Mouse (Mus musculus) lung, adult 2 months (tissue): ENCODE measurements around the gene Lca5. TPM values are rescaled to one million over a fixed set of nuclear protein-coding genes. Genes with fewer than 3 reads are reported as not detected.

Experiments
- DNase-seq: peaks from one replicate; pipeline ENCODE4 v3.0.0; 2022
- H3K4me1 ChIP-seq: fragments of 200-500 bp; 2 replicates; pipeline ENCODE4 v1.6.1; 2011; ENCODE audit warnings: low read length; ENCODE audit not compliant: control insufficient read depth, insufficient read depth
- H3K4me3 ChIP-seq: fragments of 200-500 bp; replicated peaks from 2 replicates; pipeline ENCODE3; 2011; ENCODE audit warnings: low read depth, mild to moderate bottlenecking, control low read depth, low read length; ENCODE audit errors: extremely low read depth
- CTCF ChIP-seq: fragments of 200-500 bp; IDR thresholded peaks from 2 replicates; pipeline ENCODE4 v1.5.1; 2011; ENCODE audit warnings: mild to moderate bottlenecking, low read length, control low read depth; ENCODE audit not compliant: insufficient read depth
- POLR2A ChIP-seq: fragments of 200-500 bp; IDR thresholded peaks from 2 replicates; pipeline ENCODE4 v1.6.1; 2011; ENCODE audit warnings: low read depth, mild to moderate bottlenecking, control low read depth, low read length, borderline replicate concordance; ENCODE audit errors: extremely low read depth
- WGBS: fragments of 180-500 bp; shearing (Covaris S2); methylation state at CpG from one replicate; pipeline ENCODE4 v1.1.7; 2018; 5-methylcytosine and 5-hydroxymethylcytosine counted together
- polyA plus RNA-seq: library from polyadenylated mRNA; depleted of rRNA; stranded (reverse); fragments of >200 nt; gene quantifications from 2 replicates; pipeline ENCODE4 v1.2.3, GENCODE M21; 2012; rRNA removed

Lca5 gene
- 0.86 and 1.7 TPM in 2 replicates for polyA plus RNA-seq

GRCm38 (mm10) chr9:83440392-83441357, at the start of gene Lca5:
TSS of gene Lca5 (minus strand) at chr9:83441127.
- 2% methylated on average over 55 of the region's 57 CpGs for WGBS
- Histone ChIP-seq H3K4me1 (no peaks in the 10 kb centered on the region; the same call in 1 of the 2 replicates), H3K4me3 (peak within 1 kb of the TSS; percentile 87)
- TF ChIP-seq POLR2A (no peak; the same call in 1 of the 2 replicates), CTCF (no peak)
- DNase-seq, result peak; percentile 89

DNA sequence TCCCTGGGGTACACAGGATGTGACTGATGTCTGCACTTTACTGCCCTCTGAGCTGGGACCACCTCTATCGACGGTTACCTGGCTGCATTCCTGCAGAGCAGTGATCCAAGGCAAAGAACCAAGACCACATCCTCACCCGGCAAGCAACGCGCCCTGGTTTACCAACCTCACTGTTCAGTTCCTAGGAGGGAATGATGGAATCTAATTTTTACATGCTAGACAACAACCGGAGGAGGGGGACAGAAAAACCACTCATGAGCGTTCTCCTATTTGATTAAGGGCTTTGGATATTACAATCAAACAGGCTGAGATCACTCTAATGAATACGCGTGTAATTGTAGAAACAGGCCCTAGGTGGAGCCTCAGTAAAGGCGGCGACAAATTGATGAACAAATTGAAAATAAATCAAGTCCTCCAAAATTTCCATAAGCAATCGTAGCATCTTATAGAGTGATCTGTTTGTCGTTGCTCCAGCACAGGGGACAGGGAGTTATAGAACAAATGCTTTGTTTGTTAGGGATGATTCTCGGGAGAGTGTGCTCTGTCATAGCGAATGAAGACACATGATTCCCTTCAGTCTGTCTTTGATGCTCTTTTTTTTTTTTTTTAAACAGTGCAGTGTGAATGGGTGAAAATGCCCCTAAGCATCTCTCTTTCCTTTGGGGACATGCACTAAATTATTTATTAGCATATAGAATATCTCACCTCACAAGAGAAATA, 47.7 kb upstream of the Lca5 start:
- Histone ChIP-seq H3K4me3 (no peak overlapping the region), H3K4me1 (no peaks in the 10 kb centered on the region)
- 37% methylated on average over 15 of the region's 15 CpGs for WGBS
- TF ChIP-seq CTCF, result no peak
- no peak for TF ChIP-seq POLR2A
- no peak for DNase-seq

DNA sequence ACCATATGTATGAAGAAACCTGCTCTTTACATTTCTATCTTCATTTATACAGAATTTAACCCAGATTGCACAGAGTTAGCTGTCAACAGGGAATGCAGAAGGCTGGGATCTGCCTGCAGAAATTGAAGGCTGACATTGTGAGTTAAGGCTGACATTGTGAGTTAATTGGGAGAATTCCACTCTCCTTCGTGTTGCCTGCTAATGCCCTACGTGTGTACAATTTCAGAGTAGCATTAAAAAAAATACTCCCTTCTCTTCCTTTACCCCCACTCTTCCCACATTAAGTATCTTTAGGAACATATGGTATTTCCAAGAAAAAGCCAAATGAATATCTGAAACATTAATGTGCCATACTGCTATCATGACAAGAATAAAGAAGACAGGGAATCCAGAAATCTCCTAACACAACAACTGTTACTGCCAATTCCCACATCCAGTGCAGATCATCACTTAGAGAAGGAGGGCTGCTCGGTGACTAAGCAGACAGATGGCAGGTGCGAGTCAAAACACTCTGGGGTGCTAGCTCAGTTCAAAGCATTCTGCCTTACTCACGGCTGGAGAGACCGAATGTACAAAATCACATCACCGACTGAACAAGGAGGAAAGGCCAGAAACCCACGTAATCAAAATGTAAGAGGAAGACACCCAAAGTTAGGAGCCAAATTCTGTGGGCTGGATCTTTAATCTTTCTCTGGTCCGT, 47.0 kb upstream of the Lca5 start:
- Histone ChIP-seq H3K4me1 (no peaks in the 10 kb centered on the region), H3K4me3 (no peak overlapping the region)
- TF ChIP-seq CTCF, result no peak
- TF ChIP-seq POLR2A, result no peak
- 37% methylated on average over 9 of the region's 9 CpGs for WGBS
- no peak for DNase-seq

DNA sequence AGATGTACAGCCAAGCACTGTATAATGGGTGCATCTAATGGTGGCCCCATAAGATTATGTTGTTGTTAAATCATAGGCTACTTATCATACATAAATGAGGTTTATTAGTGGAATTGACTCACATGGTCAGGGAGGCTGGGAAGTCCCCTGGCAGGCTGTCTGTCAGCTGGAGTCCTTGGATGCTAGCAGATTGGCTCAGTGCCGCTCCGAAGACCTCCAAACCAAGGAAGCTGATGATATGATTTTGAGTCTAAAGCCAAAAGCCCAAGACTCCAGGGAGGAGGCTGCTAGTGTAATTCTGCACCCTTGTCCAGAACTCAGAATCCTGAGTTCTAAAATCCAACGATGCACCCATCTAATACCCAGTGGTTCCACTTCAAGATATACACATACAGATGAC, 45.0 kb upstream of the Lca5 start:
- WGBS, result 89% methylated on average over 3 of the region's 3 CpGs
- H3K4me1 ChIP-seq, result no peaks in the 10 kb centered on the region
- no peak for DNase-seq
- no peak overlapping the region for H3K4me3 ChIP-seq
- TF ChIP-seq CTCF, result no peak
- no peak for TF ChIP-seq POLR2A

DNA sequence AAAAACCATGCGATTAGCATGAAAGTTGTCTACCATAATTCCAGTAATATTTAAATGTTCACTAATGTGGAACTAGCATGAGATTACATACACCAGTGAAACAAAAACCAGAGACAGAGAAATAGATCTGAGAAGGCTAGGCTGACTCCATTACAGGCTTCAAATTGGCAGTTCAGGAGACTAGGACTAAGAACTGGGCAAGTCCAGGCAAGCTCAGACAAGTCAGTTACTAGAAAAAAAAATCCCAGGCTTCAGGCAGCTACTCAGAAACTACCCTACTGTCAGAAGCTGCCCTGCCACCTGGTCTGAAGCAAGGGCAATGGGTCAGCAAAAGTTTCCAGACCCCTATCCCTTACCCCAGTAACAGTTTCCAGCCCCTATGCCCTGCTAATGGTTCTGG, 44.4 kb upstream of the Lca5 start:
- H3K4me1 ChIP-seq, result no peaks in the 10 kb centered on the region
- H3K4me3 ChIP-seq, result no peak overlapping the region
- no peak for DNase-seq
- TF ChIP-seq POLR2A (no peak), CTCF (no peak)
- WGBS, result 97% methylated on average over 1 of the region's 1 CpGs

- H3K4me1 ChIP-seq, result no peaks in the 10 kb centered on the region
- no peak for DNase-seq
- TF ChIP-seq POLR2A (no peak), CTCF (no peak)
- no peak overlapping the region for H3K4me3 ChIP-seq
- WGBS, result 73% methylated on average over 4 of the region's 4 CpGs
Observed at GRCm38 (mm10) chr9:83483419-83483818, 42.5 kb upstream of the Lca5 start.

- DNase-seq, result no peak
- no peaks in the 10 kb centered on the region for H3K4me1 ChIP-seq
- TF ChIP-seq POLR2A, result no peak
- TF ChIP-seq CTCF, result no peak
- 87% methylated on average over 4 of the region's 4 CpGs for WGBS
- no peak overlapping the region for H3K4me3 ChIP-seq
Observed at GRCm38 (mm10) chr9:83482176-83482949, 41.4 kb upstream of the Lca5 start.

GRCm38 (mm10) chr9:83469871-83470270, 28.9 kb upstream of the Lca5 start:
- 58% methylated on average over 2 of the region's 2 CpGs for WGBS
- H3K4me1 ChIP-seq, result no peaks in the 10 kb centered on the region
- TF ChIP-seq POLR2A, result no peak
- no peak for TF ChIP-seq CTCF
- no peak for DNase-seq
- H3K4me3 ChIP-seq, result no peak overlapping the region

GRCm38 (mm10) chr9:83447771-83448170, 6.8 kb upstream of the Lca5 start:
- WGBS, result under 1% methylated on average over 22 of the region's 22 CpGs
- peaks cover 4% of the 10 kb centered on the region; the same call in 1 of the 2 replicates for H3K4me1 ChIP-seq
- TF ChIP-seq POLR2A (peak; percentile 81; the same call in 1 of the 2 replicates), CTCF (no peak)
- DNase-seq, result peak; percentile 49
- H3K4me3 ChIP-seq, result peak overlapping the region; percentile 68
